Mouse (Mus musculus): ENCODE data around the gene Cwc25.

GRCm38 (mm10) chr11:97700003-97700745 lies 66.2 kb downstream of the Cwc25 start, which contains the start of gene Pcgf2:
- TF ChIP-seq GATA1 (IDR thresholded peaks at IDR 0.05; ENCODE audit: low read length) (no peak), TAL1 (IDR thresholded peaks at IDR 0.05; ENCODE audit: low read length) (no peak)

All from erythroblast, embryonic 14.5 days (primary cell).